Mouse (Mus musculus): Measurements from ENCODE around the gene Irgc1. TPM values are rescaled to one million over a fixed set of nuclear protein-coding genes. Genes with fewer than 3 reads are reported as not detected.

Gene Irgc1
- polyA plus RNA-seq, 1 experiment from 2014 or later, result not detected

GRCm38 (mm10) chr7:24480986-24481473 lies 28.9 kb upstream of the Irgc1 start:
- H3K9me3 ChIP-seq, result no peaks in the 10 kb centered on the region
- WGBS, result 14% methylated on average over 14 of the region's 14 CpGs
- no peaks in the 10 kb centered on the region for H3K36me3 ChIP-seq
- peak overlapping the region; percentile 20; the same call in 1 of the 2 replicates for H3K9ac ChIP-seq
- H3K27ac ChIP-seq, result no peak overlapping the region
- peak; percentile 24; the same call in 1 of the 2 replicates for ATAC-seq (ENCODE audit: insufficient read depth, low FRiP score, low read depth)
- H3K4me2 ChIP-seq, result peak overlapping the region; percentile 99
- H3K27me3 ChIP-seq (replicated peaks), result 0 out of 2 replicates have a peak, but pooled peaks cover 5% of the 10 kb centered on the region
- H3K4me3 ChIP-seq (replicated peaks), result peak overlapping the region; percentile 63
- peaks cover 10% of the 10 kb centered on the region for H3K4me1 ChIP-seq

- 0 out of 2 replicates have a peak, but pooled peaks cover under 1% of the 10 kb centered on the region for H3K36me3 ChIP-seq
- 0 out of 2 replicates have a peak, but pooled peaks cover 5% of the 10 kb centered on the region for H3K27me3 ChIP-seq (replicated peaks)
- WGBS, result 49% methylated on average over 18 of the region's 18 CpGs
- ATAC-seq (ENCODE audit: insufficient read depth, low FRiP score, low read depth), result no peak
- H3K4me3 ChIP-seq (replicated peaks), result 0 out of 2 replicates have a peak overlapping the region, but pooled peaks have one; percentile 63
- no peaks in the 10 kb centered on the region for H3K9me3 ChIP-seq
- peaks cover 10% of the 10 kb centered on the region for H3K4me1 ChIP-seq
- H3K9ac ChIP-seq, result no peak overlapping the region
- peak overlapping the region; percentile 99 for H3K4me2 ChIP-seq
- H3K27ac ChIP-seq, result no peak overlapping the region
Observed at GRCm38 (mm10) chr7:24480121-24480941, 28.2 kb upstream of the Irgc1 start.

- H3K27me3 ChIP-seq (replicated peaks), result 0 out of 2 replicates have a peak, but pooled peaks cover 5% of the 10 kb centered on the region
- no peak overlapping the region for H3K4me3 ChIP-seq (replicated peaks)
- WGBS, result 90% methylated on average over 2 of the region's 2 CpGs
- no peak overlapping the region for H3K9ac ChIP-seq
- no peak for ATAC-seq (ENCODE audit: insufficient read depth, low FRiP score, low read depth)
- peaks cover 10% of the 10 kb centered on the region for H3K4me1 ChIP-seq
- H3K9me3 ChIP-seq, result no peaks in the 10 kb centered on the region
- no peak overlapping the region for H3K4me2 ChIP-seq
- 0 out of 2 replicates have a peak, but pooled peaks cover 6% of the 10 kb centered on the region for H3K36me3 ChIP-seq
- H3K27ac ChIP-seq, result no peak overlapping the region
Observed at GRCm38 (mm10) chr7:24479685-24480084, 27.6 kb upstream of the Irgc1 start.

GRCm38 (mm10) chr7:24478911-24479310 lies 26.8 kb upstream of the Irgc1 start:
- WGBS, result 81% methylated on average over 5 of the region's 5 CpGs
- no peak for ATAC-seq (ENCODE audit: insufficient read depth, low FRiP score, low read depth)
- Histone ChIP-seq H3K27ac (no peak overlapping the region), H3K9ac (no peak overlapping the region), H3K4me3 (replicated peaks) (no peak overlapping the region), H3K4me1 (peaks cover 10% of the 10 kb centered on the region), H3K36me3 (0 out of 2 replicates have a peak, but pooled peaks cover 6% of the 10 kb centered on the region), H3K27me3 (replicated peaks) (0 out of 2 replicates have a peak, but pooled peaks cover 5% of the 10 kb centered on the region), H3K4me2 (no peak overlapping the region), H3K9me3 (no peaks in the 10 kb centered on the region)

- Histone ChIP-seq H3K9me3 (no peaks in the 10 kb centered on the region), H3K4me2 (no peak overlapping the region), H3K4me3 (replicated peaks) (no peak overlapping the region), H3K36me3 (peaks cover 11% of the 10 kb centered on the region; the same call in 1 of the 2 replicates), H3K9ac (no peak overlapping the region), H3K27ac (no peak overlapping the region), H3K4me1 (peaks cover 10% of the 10 kb centered on the region), H3K27me3 (replicated peaks) (no peaks in the 10 kb centered on the region)
- WGBS, result 89% methylated on average over 7 of the region's 7 CpGs
- no peak for ATAC-seq (ENCODE audit: insufficient read depth, low FRiP score, low read depth)
Observed at GRCm38 (mm10) chr7:24476856-24477255, 24.8 kb upstream of the Irgc1 start.

GRCm38 (mm10) chr7:24476338-24476737 lies 24.2 kb upstream of the Irgc1 start:
- WGBS, result 82% methylated on average over 8 of the region's 8 CpGs

GRCm38 (mm10) chr7:24474811-24475506 lies 22.9 kb upstream of the Irgc1 start:
- Histone ChIP-seq H3K27me3 (replicated peaks) (no peaks in the 10 kb centered on the region), H3K27ac (no peak overlapping the region), H3K9ac (no peak overlapping the region), H3K9me3 (no peaks in the 10 kb centered on the region), H3K4me1 (no peaks in the 10 kb centered on the region), H3K4me3 (replicated peaks) (no peak overlapping the region), H3K36me3 (peaks cover 11% of the 10 kb centered on the region; the same call in 1 of the 2 replicates), H3K4me2 (no peak overlapping the region)
- no peak for ATAC-seq (ENCODE audit: insufficient read depth, low FRiP score, low read depth)
- WGBS, result 44% methylated on average over 21 of the region's 21 CpGs

More at GRCm38 (mm10) chr7:24476338-24476737, 24.2 kb upstream of the Irgc1 start:
- peaks cover 11% of the 10 kb centered on the region; the same call in 1 of the 2 replicates for H3K36me3 ChIP-seq
- no peak overlapping the region for H3K27ac ChIP-seq
- no peak overlapping the region for H3K9ac ChIP-seq
- ATAC-seq (ENCODE audit: insufficient read depth, low FRiP score, low read depth), result no peak
- peaks cover 7% of the 10 kb centered on the region for H3K4me1 ChIP-seq
- H3K27me3 ChIP-seq (replicated peaks), result no peaks in the 10 kb centered on the region
- H3K9me3 ChIP-seq, result no peaks in the 10 kb centered on the region
- H3K4me3 ChIP-seq (replicated peaks), result no peak overlapping the region
- no peak overlapping the region for H3K4me2 ChIP-seq

- Histone ChIP-seq H3K4me2 (no peak overlapping the region), H3K4me1 (no peaks in the 10 kb centered on the region), H3K9ac (no peak overlapping the region), H3K36me3 (peaks cover 11% of the 10 kb centered on the region; the same call in 1 of the 2 replicates), H3K9me3 (no peaks in the 10 kb centered on the region), H3K27ac (no peak overlapping the region), H3K4me3 (replicated peaks) (no peak overlapping the region), H3K27me3 (replicated peaks) (no peaks in the 10 kb centered on the region)
- 51% methylated on average over 10 of the region's 10 CpGs for WGBS
- ATAC-seq (ENCODE audit: insufficient read depth, low FRiP score, low read depth), result no peak
Observed at GRCm38 (mm10) chr7:24473913-24474529, 21.9 kb upstream of the Irgc1 start.

GRCm38 (mm10) chr7:24472937-24473336 lies 20.8 kb upstream of the Irgc1 start:
- H3K4me2 ChIP-seq, result no peak overlapping the region
- ATAC-seq (ENCODE audit: insufficient read depth, low FRiP score, low read depth), result no peak
- no peak overlapping the region for H3K9ac ChIP-seq
- no peaks in the 10 kb centered on the region for H3K4me1 ChIP-seq
- H3K27ac ChIP-seq, result no peak overlapping the region
- H3K4me3 ChIP-seq (replicated peaks), result no peak overlapping the region
- peaks cover 11% of the 10 kb centered on the region; the same call in 1 of the 2 replicates for H3K36me3 ChIP-seq
- WGBS, result 82% methylated on average over 7 of the region's 7 CpGs
- no peaks in the 10 kb centered on the region for H3K9me3 ChIP-seq
- H3K27me3 ChIP-seq (replicated peaks), result no peaks in the 10 kb centered on the region

- Histone ChIP-seq H3K27me3 (replicated peaks) (no peaks in the 10 kb centered on the region), H3K4me2 (no peak overlapping the region), H3K36me3 (peaks cover 11% of the 10 kb centered on the region; the same call in 1 of the 2 replicates), H3K27ac (no peak overlapping the region), H3K9me3 (no peaks in the 10 kb centered on the region), H3K4me1 (no peaks in the 10 kb centered on the region), H3K9ac (no peak overlapping the region), H3K4me3 (replicated peaks) (no peak overlapping the region)
- no peak; the same call in 1 of the 2 replicates for ATAC-seq (ENCODE audit: insufficient read depth, low FRiP score, low read depth)
- WGBS, result 76% methylated on average over 6 of the region's 6 CpGs
Observed at GRCm38 (mm10) chr7:24472442-24472841, 20.3 kb upstream of the Irgc1 start.

GRCm38 (mm10) chr7:24470356-24470755 lies 18.3 kb upstream of the Irgc1 start:
- WGBS, result 87% methylated on average over 7 of the region's 7 CpGs
- no peak overlapping the region for H3K9ac ChIP-seq
- no peak overlapping the region for H3K4me2 ChIP-seq
- H3K27ac ChIP-seq, result no peak overlapping the region
- no peaks in the 10 kb centered on the region for H3K9me3 ChIP-seq
- no peaks in the 10 kb centered on the region for H3K4me1 ChIP-seq
- H3K36me3 ChIP-seq, result peaks cover 19% of the 10 kb centered on the region
- H3K27me3 ChIP-seq (replicated peaks), result no peaks in the 10 kb centered on the region
- ATAC-seq (ENCODE audit: insufficient read depth, low FRiP score, low read depth), result no peak
- H3K4me3 ChIP-seq (replicated peaks), result no peak overlapping the region

Data from stomach, embryonic 15.5 days (tissue).